Mouse (Mus musculus) cortical plate, adult 2 months (tissue): ENCODE results near the gene S1pr3.

Experiments used
- CTCF ChIP-seq: fragments of 200-500 bp; IDR thresholded peaks from 2 replicates; pipeline ENCODE4 v1.5.1; 2011; ENCODE audit warnings: mild to moderate bottlenecking, control low read depth, low read length; ENCODE audit not compliant: insufficient read depth; ENCODE audit errors: extremely low read depth
- POLR2A ChIP-seq: fragments of 200-500 bp; IDR thresholded peaks from 2 replicates; pipeline ENCODE4 v1.6.1; 2011; ENCODE audit warnings: mild to moderate bottlenecking, low read length, control low read depth; ENCODE audit not compliant: insufficient read depth; ENCODE audit errors: extremely low read depth

DNA sequence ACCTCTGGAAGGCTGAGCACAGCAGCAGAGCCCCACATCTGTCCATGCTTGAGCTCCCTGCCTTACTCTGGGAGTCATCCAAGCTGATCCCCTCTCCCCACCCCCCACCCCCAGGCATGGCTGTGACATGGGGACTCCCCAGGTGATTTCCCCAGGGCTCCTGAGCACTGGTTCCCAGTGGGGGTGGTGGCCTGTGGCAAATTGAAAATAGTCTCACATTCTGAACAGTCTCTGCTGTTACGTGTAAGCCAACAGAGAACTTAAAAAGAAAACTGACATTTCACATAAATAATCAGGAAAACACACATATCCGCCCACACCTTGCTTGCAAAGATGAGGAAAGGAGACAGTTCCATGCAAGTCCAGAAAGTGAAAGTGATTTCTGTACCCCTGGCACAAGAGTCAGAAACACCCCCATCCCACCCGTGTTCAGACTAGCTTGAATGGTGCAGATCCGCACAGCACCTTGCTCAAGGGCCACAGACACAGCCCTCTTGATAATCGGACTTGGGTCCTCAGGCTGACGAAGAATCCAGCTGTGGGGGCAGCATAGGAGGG lies 17.0 kb upstream of the S1pr3 start:
- TF ChIP-seq POLR2A (no peak), CTCF (no peak)
